Mouse (Mus musculus) midbrain, postnatal 0 days (tissue): Measurements from ENCODE around the gene Zhx3. TPM values are rescaled to one million over a fixed set of nuclear protein-coding genes. Genes with fewer than 3 reads are reported as not detected.

Experiments
- ATAC-seq: fragments of 200-750 bp; cut with Nextera tagmentation; 2 replicates; pipeline ENCODE4 v1.8.0; 2017; ENCODE audit warnings: moderate number of reproducible peaks, mild to moderate bottlenecking, moderate TSS enrichment, moderate library complexity; ENCODE audit not compliant: low FRiP score
- DNase-seq: peaks from one replicate; pipeline ENCODE4 v3.0.0-alpha.2; 2015; ENCODE audit warnings: low spot score
- H3K27ac ChIP-seq: fragments of 300-500 bp; sonication (generic); 2 replicates; pipeline ENCODE4 v1.5.1; 2014; ENCODE audit warnings: low read depth, mild to moderate bottlenecking, low read length, mixed read lengths
- H3K27me3 ChIP-seq: fragments of 300-500 bp; sonication (generic); 2 replicates; pipeline ENCODE4 v1.6.1; 2014; ENCODE audit warnings: low read length, control low read depth, mixed read lengths; ENCODE audit not compliant: insufficient read depth
- H3K36me3 ChIP-seq: fragments of 300-500 bp; sonication (generic); 2 replicates; pipeline ENCODE4 v1.6.1; 2014; ENCODE audit warnings: low read length, control low read depth, mixed read lengths; ENCODE audit not compliant: insufficient read depth
- H3K4me1 ChIP-seq: fragments of 300-500 bp; sonication (generic); 2 replicates; pipeline ENCODE4 v1.6.1; 2014; ENCODE audit warnings: mild to moderate bottlenecking, control low read depth, antibody characterized with exemption, low read length, mixed read lengths; ENCODE audit not compliant: insufficient read depth
- H3K4me2 ChIP-seq: fragments of 300-500 bp; sonication (generic); 2 replicates; pipeline ENCODE4 v1.6.1; 2014; ENCODE audit warnings: low read depth, mild to moderate bottlenecking, low read length, mixed read lengths; ENCODE audit not compliant: poor library complexity, severe bottlenecking
- H3K4me3 ChIP-seq: fragments of 300-500 bp; sonication (generic); 2 replicates; pipeline ENCODE4 v1.5.1; 2014; ENCODE audit warnings: low read depth, mild to moderate bottlenecking, low read length, moderate library complexity
- H3K9ac ChIP-seq: fragments of 300-500 bp; sonication (generic); replicated peaks from 2 replicates; pipeline ENCODE4 v1.6.1; 2014; ENCODE audit warnings: mild to moderate bottlenecking, low read length, moderate library complexity, mixed read lengths; ENCODE audit not compliant: poor library complexity, severe bottlenecking
- H3K9me3 ChIP-seq: fragments of 300-500 bp; sonication (generic); 2 replicates; pipeline ENCODE4 v1.6.1; 2016; ENCODE audit warnings: low read length, control low read depth
- CTCF ChIP-seq: IDR thresholded peaks from 2 replicates; pipeline ENCODE4 v1.5.1; 2016; ENCODE audit warnings: antibody characterized with exemption, mild to moderate bottlenecking
- WGBS: fragments of 180-500 bp; shearing (Covaris S2); extraction: QIAGEN DNeasy Blood & Tissue Kit; methylation state at CpG from one replicate; pipeline ENCODE4 v1.1.7; 2014; 5-methylcytosine and 5-hydroxymethylcytosine counted together
- polyA plus RNA-seq: library from polyadenylated mRNA; unstranded; fragments of >200 nt; fragmentation: Nextera tagmentation; extraction: Ambion mirVana; gene quantifications from 2 replicates; pipeline ENCODE4 v1.2.1, GENCODE M21; 2015
- total RNA-seq: library from RNA; depleted of rRNA; stranded (reverse); fragments of >200 nt; gene quantifications from 2 replicates; pipeline ENCODE4 v1.2.3, GENCODE M21; 2014

Gene Zhx3
- total and polyA plus RNA-seq, 2 experiments from 2014 or later = 18.7 to 43.9 TPM

DNA sequence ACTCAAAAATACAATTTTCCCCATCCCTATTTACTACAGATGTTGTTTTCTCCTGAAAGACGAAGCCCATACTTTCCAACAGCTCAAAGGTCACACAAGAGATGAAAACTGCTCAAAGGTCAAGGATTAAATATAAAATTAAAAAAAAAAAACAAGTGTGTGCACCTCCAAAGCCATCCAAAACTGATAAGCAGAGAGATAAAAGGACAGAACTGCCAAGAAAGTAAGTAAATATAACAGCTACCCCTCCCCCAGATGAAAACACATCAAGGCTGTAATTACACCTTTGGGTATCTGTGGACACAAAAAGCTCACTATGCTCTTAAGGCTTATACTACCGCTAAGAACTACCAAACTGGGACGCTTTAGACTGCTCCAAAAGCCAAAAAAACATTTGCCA lies 3.4 kb downstream of the Zhx3 start:
- no peak overlapping the region for H3K9ac ChIP-seq

DNA sequence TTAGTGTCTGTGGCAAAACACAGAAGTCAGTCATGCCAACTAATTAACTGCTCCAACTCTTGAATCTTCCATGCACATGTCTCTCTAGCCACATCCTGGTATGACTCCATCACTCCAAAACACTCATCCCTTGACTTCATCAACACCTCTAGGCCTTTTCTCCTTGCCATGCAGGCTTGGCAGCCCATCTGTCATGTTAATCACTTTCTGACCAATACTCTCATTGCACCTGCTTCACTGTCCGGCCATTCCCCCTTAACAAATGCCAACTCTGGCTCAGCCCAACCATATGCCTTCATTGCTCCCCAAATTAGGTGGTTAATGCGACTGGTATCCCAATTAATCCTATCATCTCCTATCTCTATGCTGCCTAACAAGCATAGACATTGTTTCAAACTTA lies 7.5 kb downstream of the Zhx3 start:
- ATAC-seq = no peak
- no peak for DNase-seq
- H3K27ac ChIP-seq = no peak overlapping the region
- no peaks in the 10 kb centered on the region; the same call in 1 of the 2 replicates for H3K4me1 ChIP-seq
- H3K36me3 ChIP-seq = no peaks in the 10 kb centered on the region
- H3K4me3 ChIP-seq = no peak overlapping the region
- 77% methylated on average over 2 of the region's 2 CpGs for WGBS
- TF ChIP-seq CTCF = no peak
- H3K9ac ChIP-seq = no peak overlapping the region
- no peak overlapping the region for H3K4me2 ChIP-seq
- H3K27me3 ChIP-seq = no peaks in the 10 kb centered on the region
- H3K9me3 ChIP-seq = no peaks in the 10 kb centered on the region

More for the DNA sequence above, 3.4 kb downstream of the Zhx3 start:
- no peak for TF ChIP-seq CTCF
- no peak for DNase-seq
- H3K9me3 ChIP-seq = no peaks in the 10 kb centered on the region
- no peak overlapping the region for H3K4me3 ChIP-seq
- no peak overlapping the region for H3K4me2 ChIP-seq
- no peak overlapping the region for H3K27ac ChIP-seq
- 87% methylated on average over 3 of the region's 3 CpGs for WGBS
- no peaks in the 10 kb centered on the region for H3K27me3 ChIP-seq
- no peaks in the 10 kb centered on the region; the same call in 1 of the 2 replicates for H3K4me1 ChIP-seq
- no peak for ATAC-seq
- H3K36me3 ChIP-seq = no peaks in the 10 kb centered on the region

DNA sequence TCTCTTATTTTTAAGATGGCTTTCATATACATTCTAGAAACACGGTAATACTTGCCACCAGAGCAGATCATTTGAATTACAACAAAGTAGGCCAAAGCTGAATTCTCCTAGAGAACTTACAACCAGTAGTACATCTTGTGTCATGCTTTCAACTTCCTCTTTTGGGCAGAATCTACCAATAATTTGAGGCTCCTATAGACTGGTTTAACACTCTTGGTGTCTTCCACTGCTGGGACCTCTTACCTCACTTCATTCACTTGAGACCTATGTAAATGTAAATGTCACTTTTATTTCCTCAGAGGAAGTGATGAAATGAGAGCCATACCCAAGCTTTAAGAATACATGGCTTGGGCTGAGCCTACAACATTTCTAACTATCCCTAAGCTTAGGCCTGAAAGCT lies 8.7 kb downstream of the Zhx3 start:
- Histone ChIP-seq H3K4me2 (no peak overlapping the region), H3K4me3 (no peak overlapping the region), H3K9me3 (no peaks in the 10 kb centered on the region), H3K36me3 (no peaks in the 10 kb centered on the region), H3K4me1 (no peaks in the 10 kb centered on the region), H3K9ac (no peak overlapping the region), H3K27me3 (no peaks in the 10 kb centered on the region), H3K27ac (no peak overlapping the region)
- DNase-seq = no peak
- TF ChIP-seq CTCF = no peak
- no peak for ATAC-seq
- 94% methylated on average over 1 of the region's 1 CpGs for WGBS

DNA sequence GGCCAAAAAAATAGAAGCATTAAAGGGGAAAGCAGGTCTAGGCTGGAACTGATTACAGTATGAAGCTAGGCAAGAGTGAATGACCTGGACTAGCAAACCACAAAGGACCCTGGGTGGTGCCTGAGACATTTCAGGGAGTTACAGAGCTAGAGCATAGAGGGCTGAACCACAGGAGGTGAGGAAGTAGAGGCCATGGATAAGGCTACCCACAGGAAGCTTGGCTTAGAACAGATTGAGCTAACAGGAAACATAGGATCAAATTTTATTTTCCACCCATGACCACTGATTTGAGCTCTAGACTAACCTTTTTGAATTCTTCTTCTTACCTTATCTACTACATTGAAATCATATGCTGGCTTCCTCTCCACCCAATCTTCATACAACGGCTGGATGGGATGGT lies 12.4 kb downstream of the Zhx3 start:
- no peaks in the 10 kb centered on the region for H3K9me3 ChIP-seq
- H3K4me2 ChIP-seq = no peak overlapping the region
- H3K4me1 ChIP-seq = no peaks in the 10 kb centered on the region
- DNase-seq (no peak), ATAC-seq (no peak)
- TF ChIP-seq CTCF = no peak
- 76% methylated on average over 1 of the region's 1 CpGs for WGBS
- no peak overlapping the region for H3K27ac ChIP-seq
- H3K9ac ChIP-seq = no peak overlapping the region
- no peak overlapping the region for H3K4me3 ChIP-seq
- no peaks in the 10 kb centered on the region for H3K36me3 ChIP-seq
- no peaks in the 10 kb centered on the region for H3K27me3 ChIP-seq

DNA sequence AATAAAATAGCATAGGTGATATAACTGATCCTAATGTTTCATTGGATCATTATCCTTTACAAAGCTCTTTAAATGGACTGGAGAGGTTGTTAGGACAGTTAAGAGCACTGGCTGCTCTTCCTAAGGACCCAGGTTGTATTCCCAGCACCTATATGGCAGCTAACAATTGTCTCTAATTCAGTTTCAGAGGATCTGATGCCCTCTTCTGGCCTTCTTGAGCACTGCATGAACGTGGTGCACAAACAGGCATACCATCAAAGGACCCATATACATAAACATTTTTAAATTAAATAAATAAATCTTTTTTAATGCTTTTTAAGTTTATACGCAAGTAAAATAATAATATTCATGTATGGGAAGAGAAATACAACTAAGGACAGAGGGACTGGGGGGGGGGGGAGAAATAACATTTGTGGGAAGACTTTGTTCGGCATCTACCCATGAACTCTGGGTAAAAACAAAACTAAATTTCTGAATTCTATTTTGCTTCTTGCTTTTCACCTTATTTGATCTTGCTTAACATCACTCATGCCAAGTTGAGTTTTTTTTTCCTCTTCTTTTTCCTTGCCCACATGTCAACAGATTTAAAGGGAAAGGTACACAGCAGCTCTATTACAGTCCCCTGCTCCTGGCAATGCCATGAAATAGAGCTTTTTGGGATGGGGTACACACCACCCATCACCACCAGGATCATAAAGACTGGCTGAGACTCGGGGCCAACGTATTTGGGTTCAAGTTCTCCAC lies 16.3 kb downstream of the Zhx3 start:
- Histone ChIP-seq H3K36me3 (no peaks in the 10 kb centered on the region), H3K9me3 (no peaks in the 10 kb centered on the region), H3K4me2 (no peak overlapping the region), H3K27me3 (no peaks in the 10 kb centered on the region), H3K4me3 (no peak overlapping the region), H3K4me1 (no peaks in the 10 kb centered on the region), H3K27ac (no peak overlapping the region), H3K9ac (no peak overlapping the region)
- DNase-seq = no peak
- 80% methylated on average over 5 of the region's 5 CpGs for WGBS
- peak; percentile 23 for TF ChIP-seq CTCF
- ATAC-seq = no peak

DNA sequence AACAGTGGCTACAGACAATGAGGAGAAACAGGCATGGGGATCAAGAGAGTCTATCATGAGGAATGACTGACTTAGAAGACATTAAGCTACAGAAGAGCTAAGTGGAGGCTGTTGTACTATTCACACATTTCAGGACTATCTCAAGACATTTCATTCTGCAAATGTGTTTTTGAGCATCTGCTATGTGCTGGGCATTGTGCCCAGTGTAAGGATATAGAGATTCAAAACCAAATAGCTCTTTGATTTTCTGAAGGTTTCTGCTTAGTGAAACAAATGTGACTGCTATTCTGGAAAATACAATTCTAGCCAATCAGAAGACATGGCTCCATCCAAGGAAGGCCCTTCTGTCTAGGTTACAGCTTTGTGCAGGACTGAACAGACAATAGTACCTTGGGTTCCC lies 18.1 kb downstream of the Zhx3 start:
- no peak for DNase-seq
- no peak for ATAC-seq
- H3K9ac ChIP-seq = no peak overlapping the region
- no peaks in the 10 kb centered on the region for H3K27me3 ChIP-seq
- H3K9me3 ChIP-seq = no peaks in the 10 kb centered on the region
- no peaks in the 10 kb centered on the region for H3K36me3 ChIP-seq
- no peak overlapping the region for H3K27ac ChIP-seq
- H3K4me1 ChIP-seq = no peaks in the 10 kb centered on the region
- TF ChIP-seq CTCF = no peak
- no peak overlapping the region for H3K4me2 ChIP-seq
- H3K4me3 ChIP-seq = no peak overlapping the region
